Mouse (Mus musculus): Measurements from ENCODE around the gene 4933402E13Rik. TPM values are rescaled to one million over a fixed set of nuclear protein-coding genes. Genes with fewer than 3 reads are reported as not detected.

Gene 4933402E13Rik
- polyA plus RNA-seq (2016; fragmentation: Nextera tagmentation; extraction: Ambion mirVana), result not detected in 2 replicates

- H3K4me1 ChIP-seq, result no peaks in the 10 kb centered on the region
- no peak within 1 kb of the TSS for H3K4me2 ChIP-seq (replicated peaks)
- no peaks in the 10 kb centered on the region for H3K27me3 ChIP-seq (replicated peaks)
- H3K9ac ChIP-seq, result no peak within 1 kb of the TSS
- no peak for ATAC-seq (ENCODE audit: low FRiP score, low read depth)
- no peak within 1 kb of the TSS for H3K4me3 ChIP-seq
- no peaks in the 10 kb centered on the region for H3K9me3 ChIP-seq
- H3K27ac ChIP-seq, result no peak within 1 kb of the TSS
- H3K36me3 ChIP-seq, result no peaks in the 10 kb centered on the region
- 83% methylated on average over 8 of the region's 8 CpGs for WGBS
Observed at GRCm38 (mm10) chrX:62283199-62283598, at the start of gene 4933402E13Rik. Gene 4933402E13Rik, plus strand, starts transcription at chrX:62283499.

Other genes starting within 250 kb of the 4933402E13Rik start
- gene 4931400O07Rik, start 184.5 kb downstream of the 4933402E13Rik start, polyA plus RNA-seq (2016; fragmentation: Nextera tagmentation; extraction: Ambion mirVana), result not detected in 2 replicates

Data from neural tube, embryonic 12.5 days (tissue).